Mouse (Mus musculus) intestine, embryonic 14.5 days (tissue): ENCODE results near the gene Eln. TPM values are rescaled to one million over a fixed set of nuclear protein-coding genes. Genes with fewer than 3 reads are reported as not detected.

ENCODE experiments used
- polyA plus RNA-seq: library from polyadenylated mRNA; unstranded; fragments of >200 nt; fragmentation: Nextera tagmentation; extraction: Ambion mirVana; gene quantifications from 2 replicates; pipeline ENCODE4 v1.2.1, GENCODE M21; 2014

Eln gene
- polyA plus RNA-seq, 1 experiment from 2014 or later: 31.4 TPM

Other genes with a start within 250 kb of the Eln start
- 4.7 and 4.8 TPM in 2 replicates for gene Clip2, start 194.9 kb downstream of the Eln start, polyA plus RNA-seq
- 0.08 TPM in 1 of 2 replicates, not detected in the other for gene Syna, start 187.2 kb downstream of the Eln start, polyA plus RNA-seq
- gene Rfc2, start 166.0 kb downstream of the Eln start, polyA plus RNA-seq: 298 and 318 TPM in 2 replicates
- gene Lat2, start 132.3 kb downstream of the Eln start, polyA plus RNA-seq: 1.9 and 2.3 TPM in 2 replicates
- gene Eif4h, start 107.8 kb downstream of the Eln start, polyA plus RNA-seq: 437 and 474 TPM in 2 replicates
- 4.7 and 5.3 TPM in 2 replicates for gene Limk1, start 58.7 kb downstream of the Eln start, polyA plus RNA-seq
- not detected in 2 replicates for gene Tmem270, start 159.4 kb upstream of the Eln start, polyA plus RNA-seq
- 0.23 TPM in 1 of 2 replicates, not detected in the other for gene Cldn13, start 168.2 kb upstream of the Eln start, polyA plus RNA-seq
- gene Mettl27, start 185.0 kb upstream of the Eln start, polyA plus RNA-seq: 22.7 and 24.6 TPM in 2 replicates
- 78.1 and 78.3 TPM in 2 replicates for gene Cldn4, start 199.6 kb upstream of the Eln start, polyA plus RNA-seq
- 113 and 143 TPM in 2 replicates for gene Cldn3, start 238.9 kb upstream of the Eln start, polyA plus RNA-seq